Mouse (Mus musculus) ZHBTc4 (cell line): ENCODE results near the gene Olfr728.

Source experiments
- DNase-seq: peaks from one replicate; pipeline ENCODE4 v3.0.0-alpha.2; 2011; ENCODE audit warnings: low read depth, low spot score

Gene Olfr728

GRCm38 (mm10) chr14:50142580-50142979, at the start of gene Olfr728:
Gene Olfr728, minus strand, starts transcription at chr14:50142680.
- DNase-seq: no peak

- DNase-seq: no peak
These were observed 45.6 kb upstream of the Olfr728 start, which contains the start of gene Olfr730 for GRCm38 (mm10) chr14:50188098-50188497. Gene Olfr730, minus strand, starts transcription at chr14:50188198.

GRCm38 (mm10) chr14:50152810-50153209, 10.3 kb upstream of the Olfr728 start, which contains the start of gene Olfr729:
Gene Olfr729, minus strand, starts transcription at chr14:50152910.
- no peak for DNase-seq

GRCm38 (mm10) chr14:50122886-50123285, 19.6 kb downstream of the Olfr728 start, which contains the start of gene Olfr727:
Gene Olfr727, plus strand, starts transcription at chr14:50123186.
- no peak for DNase-seq

- DNase-seq: no peak
These were observed 51.6 kb downstream of the Olfr728 start, which contains the start of gene Olfr726 for GRCm38 (mm10) chr14:50090853-50091252. Gene Olfr726, minus strand, starts transcription at chr14:50090953.
